Mouse (Mus musculus) activated CD4-positive, CD25-positive, alpha-beta regulatory T cell, adult 9 weeks (primary cell): Measurements from ENCODE around the gene Usp11. TPM values are rescaled to one million over a fixed set of nuclear protein-coding genes. Genes with fewer than 3 reads are reported as not detected.

Experiments
- polyA plus RNA-seq: library from polyadenylated mRNA; unstranded; fragments of 100-300 nt; shearing (Covaris generic); gene quantifications from one replicate; pipeline ENCODE4 v1.2.1, GENCODE M21; 2017

Gene Usp11
- 23.5 TPM for polyA plus RNA-seq

DNA sequence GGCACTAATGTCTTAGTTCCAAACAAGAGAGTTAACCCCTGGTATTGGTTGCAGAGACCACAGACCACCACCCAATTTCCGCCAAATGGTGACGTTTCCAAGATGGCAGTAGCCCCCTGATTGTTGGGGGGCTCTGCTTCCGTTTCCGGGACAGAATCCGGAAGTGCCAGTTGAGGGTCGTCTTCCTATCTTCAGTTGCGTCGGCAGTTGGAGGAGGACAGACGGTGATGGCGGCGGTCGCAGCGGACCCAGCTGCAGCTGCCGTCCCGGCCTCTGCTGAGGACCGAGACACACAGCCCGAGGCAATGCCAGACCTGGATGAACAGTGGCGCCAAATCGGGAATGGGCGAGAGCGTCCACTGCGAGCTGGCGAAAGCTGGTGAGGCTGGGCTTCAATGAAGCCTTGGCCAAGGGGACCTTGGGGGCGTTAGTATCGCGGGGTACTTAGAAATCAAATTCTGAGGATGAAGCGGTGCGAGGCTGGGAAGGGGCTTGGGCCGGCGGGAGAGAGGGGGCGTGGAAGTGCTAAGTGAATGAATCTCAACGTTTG lies at the start of gene Usp11:
Usp11 (plus strand) TSS at position 166 of the 550 bp plus-strand sequence.

DNA sequence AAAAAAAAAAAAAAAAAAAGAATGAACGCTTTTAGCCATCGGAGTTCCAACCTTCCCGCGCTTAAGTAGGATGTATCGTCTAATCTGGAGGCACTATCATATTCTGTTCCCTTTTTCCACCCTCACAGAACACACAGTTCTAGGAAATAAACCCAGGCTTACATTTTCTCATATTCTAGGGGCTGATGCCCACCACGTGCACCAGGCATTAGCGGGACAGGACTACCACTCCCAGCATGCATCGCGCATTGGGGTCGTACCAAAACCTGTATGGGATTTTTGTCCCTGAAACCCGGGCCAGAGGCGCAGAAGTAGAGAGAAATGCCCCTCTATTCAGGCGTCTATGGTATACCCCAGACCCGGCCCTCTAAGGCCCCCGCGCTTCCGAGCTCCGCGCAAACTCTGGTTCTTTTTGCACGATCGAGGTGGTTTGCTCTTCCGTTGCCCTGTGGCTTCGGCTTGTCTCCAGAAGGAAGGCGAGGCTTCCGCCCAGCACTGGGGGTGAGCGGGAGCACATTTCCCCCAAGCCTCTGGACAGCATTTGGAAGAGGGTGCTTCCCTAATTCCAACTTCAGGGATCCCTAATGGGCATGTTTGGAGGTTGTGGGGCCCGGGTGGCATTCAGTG lies 45.6 kb upstream of the Usp11 start, which contains the start of gene Uba1:
Uba1 (plus strand) TSS at position 301 of the 627 bp plus-strand sequence.

GRCm38 (mm10) chrX:20687519-20688067 lies 16.1 kb upstream of the Usp11 start, which contains the start of gene Cdk16:
Gene Cdk16 (plus strand): TSS chrX:20687954.

Other genes starting within 250 kb of the Usp11 start
- gene Rgn, start 154.1 kb upstream of the Usp11 start, polyA plus RNA-seq: not detected
- 84.1 TPM for gene Rbm10, start 86.4 kb upstream of the Usp11 start, polyA plus RNA-seq
- gene Ndufb11, start 86.3 kb upstream of the Usp11 start, polyA plus RNA-seq: 180 TPM
- 275 TPM for gene Uba1, start 45.6 kb upstream of the Usp11 start, polyA plus RNA-seq
- gene Cdk16, start 16.0 kb upstream of the Usp11 start, polyA plus RNA-seq: 10.6 TPM
- gene Araf, start 93.9 kb downstream of the Usp11 start, polyA plus RNA-seq: 185 TPM
- not detected for gene Timp1, start 166.3 kb downstream of the Usp11 start, polyA plus RNA-seq
- 0.13 TPM for gene Syn1, start 217.1 kb downstream of the Usp11 start, polyA plus RNA-seq
- gene Cfp, start 227.6 kb downstream of the Usp11 start, polyA plus RNA-seq: 7.6 TPM
- 10.9 TPM for gene Elk1, start 246.7 kb downstream of the Usp11 start, polyA plus RNA-seq